Mouse (Mus musculus) heart, postnatal 0 days (tissue): ENCODE results near the gene Atp6v1g2.
A peak's percentile ranks its signal among the peaks of the same experiment; 100 is the strongest.

Experiments used
- CTCF ChIP-seq: IDR thresholded peaks from 2 replicates; pipeline ENCODE4 v1.5.1; 2016; ENCODE audit warnings: antibody characterized with exemption, control low read depth, low read depth
- EP300 ChIP-seq: IDR thresholded peaks from 2 replicates; pipeline ENCODE4 v1.6.1; 2016; ENCODE audit warnings: antibody characterized with exemption, low read depth

- no peak for TF ChIP-seq CTCF
- peak; percentile 72; the same call in 1 of the 2 replicates for TF ChIP-seq EP300
Measured at GRCm38 (mm10) chr17:35218516-35219193, 14.8 kb upstream of the Atp6v1g2 start.
